Mouse (Mus musculus) liver, embryonic 11.5 days (tissue): ENCODE results near the gene Tchp. TPM values are rescaled to one million over a fixed set of nuclear protein-coding genes. Genes with fewer than 3 reads are reported as not detected.

Source experiments
- ATAC-seq: fragments of 200-750 bp; cut with Nextera tagmentation; replicated peaks from 2 replicates; pipeline ENCODE4 v1.8.0; 2017; ENCODE audit warnings: moderate number of reproducible peaks, mild to moderate bottlenecking, moderate TSS enrichment, moderate library complexity; ENCODE audit not compliant: low FRiP score
- DNase-seq: peaks from one replicate; pipeline ENCODE4 v3.0.0-alpha.2; 2017; ENCODE audit warnings: low spot score
- H3K27ac ChIP-seq: fragments of 300-500 bp; sonication (generic); 2 replicates; pipeline ENCODE4 v1.5.1; 2014; ENCODE audit warnings: mild to moderate bottlenecking, low read depth, low read length, control low read depth
- H3K27me3 ChIP-seq: fragments of 300-500 bp; sonication (generic); replicated peaks from 2 replicates; pipeline ENCODE4 v1.6.1; 2014; ENCODE audit warnings: low read length, mixed read lengths; ENCODE audit not compliant: control insufficient read depth, insufficient read depth
- H3K36me3 ChIP-seq: fragments of 300-500 bp; sonication (generic); 2 replicates; pipeline ENCODE4 v1.6.1; 2014; ENCODE audit warnings: mild to moderate bottlenecking, low read length, moderate library complexity, mixed read lengths; ENCODE audit not compliant: control insufficient read depth, insufficient read depth
- H3K4me1 ChIP-seq: fragments of 300-500 bp; sonication (generic); replicated peaks from 2 replicates; pipeline ENCODE4 v1.6.1; 2014; ENCODE audit warnings: low read length, mixed read lengths; ENCODE audit not compliant: control insufficient read depth, insufficient read depth
- H3K4me2 ChIP-seq: fragments of 300-500 bp; sonication (generic); 2 replicates; pipeline ENCODE4 v1.6.1; 2014; ENCODE audit warnings: mild to moderate bottlenecking, control low read depth, moderate library complexity
- H3K4me3 ChIP-seq: fragments of 300-500 bp; sonication (generic); 2 replicates; pipeline ENCODE4 v1.5.1; 2014; ENCODE audit warnings: low read depth, low read length, control low read depth
- H3K9ac ChIP-seq: fragments of 300-500 bp; sonication (generic); 2 replicates; pipeline ENCODE4 v1.6.1; 2014; ENCODE audit warnings: low read depth, low read length, control low read depth
- H3K9me3 ChIP-seq: fragments of 300-500 bp; sonication (generic); 2 replicates; pipeline ENCODE4 v1.6.1; 2016; ENCODE audit warnings: low read length, inconsistent platforms, mixed read lengths; ENCODE audit not compliant: control insufficient read depth
- WGBS: fragments of 180-500 bp; shearing (Covaris S2); extraction: QIAGEN DNeasy Blood & Tissue Kit; methylation state at CpG from one replicate; pipeline ENCODE4 v1.1.7; 2014; 5-methylcytosine and 5-hydroxymethylcytosine counted together
- polyA plus RNA-seq: library from polyadenylated mRNA; unstranded; fragments of >200 nt; fragmentation: Nextera tagmentation; extraction: Ambion mirVana; gene quantifications from 2 replicates; pipeline ENCODE4 v1.2.1, GENCODE M21; 2014

The Tchp gene
- polyA plus RNA-seq, 1 experiment from 2014 or later, result 11.4 TPM

GRCm38 (mm10) chr5:114673114-114673513 is 34.4 kb upstream of the Tchp start:
- Histone ChIP-seq H3K9ac (no peak overlapping the region), H3K4me1 (no peaks in the 10 kb centered on the region), H3K27me3 (no peaks in the 10 kb centered on the region), H3K36me3 (0 out of 2 replicates have a peak, but pooled peaks cover 3% of the 10 kb centered on the region), H3K4me3 (no peak overlapping the region), H3K4me2 (no peak overlapping the region), H3K27ac (no peak overlapping the region), H3K9me3 (no peaks in the 10 kb centered on the region)
- ATAC-seq, result no peak
- WGBS, result 82% methylated on average over 13 of the region's 13 CpGs
- no peak for DNase-seq

GRCm38 (mm10) chr5:114674594-114674993 is 33.0 kb upstream of the Tchp start:
- Histone ChIP-seq H3K9ac (no peak overlapping the region), H3K4me2 (no peak overlapping the region), H3K9me3 (no peaks in the 10 kb centered on the region), H3K27ac (no peak overlapping the region), H3K36me3 (0 out of 2 replicates have a peak, but pooled peaks cover 3% of the 10 kb centered on the region), H3K27me3 (no peaks in the 10 kb centered on the region), H3K4me1 (no peaks in the 10 kb centered on the region), H3K4me3 (no peak overlapping the region)
- ATAC-seq (no peak), DNase-seq (no peak)
- 85% methylated on average over 8 of the region's 8 CpGs for WGBS

- no peak overlapping the region for H3K4me3 ChIP-seq
- H3K9me3 ChIP-seq, result no peaks in the 10 kb centered on the region
- H3K36me3 ChIP-seq, result no peaks in the 10 kb centered on the region
- DNase-seq (no peak), ATAC-seq (no peak)
- H3K27ac ChIP-seq, result no peak overlapping the region
- H3K9ac ChIP-seq, result no peak overlapping the region
- WGBS, result 72% methylated on average over 17 of the region's 17 CpGs
- no peaks in the 10 kb centered on the region for H3K27me3 ChIP-seq
- no peak overlapping the region for H3K4me2 ChIP-seq
- no peaks in the 10 kb centered on the region for H3K4me1 ChIP-seq
These were observed 27.5 kb upstream of the Tchp start for GRCm38 (mm10) chr5:114679841-114680591.

- no peak overlapping the region for H3K27ac ChIP-seq
- WGBS, result 67% methylated on average over 19 of the region's 19 CpGs
- H3K9me3 ChIP-seq, result no peaks in the 10 kb centered on the region
- H3K36me3 ChIP-seq, result no peaks in the 10 kb centered on the region
- H3K4me2 ChIP-seq, result no peak overlapping the region
- no peaks in the 10 kb centered on the region for H3K4me1 ChIP-seq
- no peaks in the 10 kb centered on the region for H3K27me3 ChIP-seq
- H3K9ac ChIP-seq, result no peak overlapping the region
- DNase-seq, result no peak
- no peak for ATAC-seq
- no peak overlapping the region for H3K4me3 ChIP-seq
These were observed 26.8 kb upstream of the Tchp start for GRCm38 (mm10) chr5:114680676-114681285.

- DNase-seq (no peak), ATAC-seq (no peak)
- H3K4me1 ChIP-seq, result no peaks in the 10 kb centered on the region
- no peak overlapping the region for H3K4me3 ChIP-seq
- H3K36me3 ChIP-seq, result no peaks in the 10 kb centered on the region
- H3K27ac ChIP-seq, result no peak overlapping the region
- H3K4me2 ChIP-seq, result no peak overlapping the region
- H3K9me3 ChIP-seq, result no peaks in the 10 kb centered on the region
- H3K27me3 ChIP-seq, result no peaks in the 10 kb centered on the region
- H3K9ac ChIP-seq, result no peak overlapping the region
- WGBS, result 82% methylated on average over 8 of the region's 8 CpGs
These were observed 25.8 kb upstream of the Tchp start for GRCm38 (mm10) chr5:114681717-114682116.

GRCm38 (mm10) chr5:114685986-114686385 is 21.6 kb upstream of the Tchp start:
- Histone ChIP-seq H3K36me3 (no peaks in the 10 kb centered on the region), H3K27ac (no peak overlapping the region), H3K4me2 (no peak overlapping the region), H3K4me3 (no peak overlapping the region), H3K27me3 (no peaks in the 10 kb centered on the region), H3K9me3 (no peaks in the 10 kb centered on the region), H3K9ac (no peak overlapping the region), H3K4me1 (peaks cover 9% of the 10 kb centered on the region)
- DNase-seq (no peak), ATAC-seq (no peak)
- 89% methylated on average over 5 of the region's 5 CpGs for WGBS

- Histone ChIP-seq H3K36me3 (no peaks in the 10 kb centered on the region), H3K4me2 (no peak overlapping the region), H3K4me1 (peaks cover 13% of the 10 kb centered on the region), H3K9me3 (no peaks in the 10 kb centered on the region), H3K27ac (no peak overlapping the region), H3K4me3 (no peak overlapping the region), H3K9ac (no peak overlapping the region), H3K27me3 (no peaks in the 10 kb centered on the region)
- DNase-seq (no peak), ATAC-seq (no peak)
- 75% methylated on average over 7 of the region's 7 CpGs for WGBS
These were observed 20.8 kb upstream of the Tchp start for GRCm38 (mm10) chr5:114686726-114687210.

- DNase-seq (no peak), ATAC-seq (no peak)
- peaks cover 13% of the 10 kb centered on the region for H3K4me1 ChIP-seq
- no peaks in the 10 kb centered on the region for H3K27me3 ChIP-seq
- no peaks in the 10 kb centered on the region for H3K36me3 ChIP-seq
- H3K9ac ChIP-seq, result no peak overlapping the region
- no peak overlapping the region for H3K4me3 ChIP-seq
- H3K9me3 ChIP-seq, result no peaks in the 10 kb centered on the region
- H3K27ac ChIP-seq, result no peak overlapping the region
- H3K4me2 ChIP-seq, result no peak overlapping the region
These were observed 19.7 kb upstream of the Tchp start for GRCm38 (mm10) chr5:114687901-114688300.

GRCm38 (mm10) chr5:114688703-114689102 is 18.9 kb upstream of the Tchp start:
- WGBS, result 88% methylated on average over 13 of the region's 13 CpGs
- no peak overlapping the region for H3K4me2 ChIP-seq
- H3K4me1 ChIP-seq, result peaks cover 13% of the 10 kb centered on the region
- H3K4me3 ChIP-seq, result no peak overlapping the region
- DNase-seq, result no peak
- no peaks in the 10 kb centered on the region for H3K9me3 ChIP-seq
- no peaks in the 10 kb centered on the region for H3K27me3 ChIP-seq
- H3K9ac ChIP-seq, result no peak overlapping the region
- ATAC-seq, result no peak
- H3K36me3 ChIP-seq, result no peaks in the 10 kb centered on the region
- no peak overlapping the region for H3K27ac ChIP-seq
